Mouse (Mus musculus) activated CD4-positive, CD25-positive, alpha-beta regulatory T cell (primary cell): ENCODE measurements around the gene Olfr231. TPM values are rescaled to one million over a fixed set of nuclear protein-coding genes. Genes with fewer than 3 reads are reported as not detected.

Source experiments
- polyA plus RNA-seq, 2 experiments: library from polyadenylated mRNA; unstranded; fragments of 100-300 nt; shearing (Covaris generic); gene quantifications; one replicate each; pipeline ENCODE4 v1.2.1; 2017

Gene Olfr231
- not detected for polyA plus RNA-seq

DNA sequence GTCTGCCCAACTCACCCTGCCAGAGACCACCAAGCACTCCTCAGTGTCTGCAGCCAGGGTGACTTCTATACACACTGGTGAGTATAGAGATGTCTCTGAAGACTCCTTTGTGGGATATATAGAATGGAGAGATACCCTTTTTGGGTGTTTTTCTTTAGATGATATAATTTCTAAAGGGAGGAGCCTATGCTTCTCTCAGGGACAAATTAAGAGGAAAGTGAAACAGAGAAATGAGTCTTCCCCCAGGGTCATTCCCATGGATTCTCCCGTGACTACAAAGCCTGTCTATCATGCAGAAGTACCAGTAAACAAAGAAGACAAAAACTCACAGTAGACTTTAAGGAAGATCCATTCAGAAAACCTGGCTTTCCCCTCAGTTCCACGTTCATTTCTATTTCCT is at the start of gene Olfr231:
Gene Olfr231, minus strand, starts transcription at position 101 of the 400 bp plus-strand sequence.

GRCm38 (mm10) chr1:174155333-174155732 is 34.4 kb upstream of the Olfr231 start, which contains the start of gene Olfr420:
Olfr420 (plus strand) TSS chr1:174155633.

DNA sequence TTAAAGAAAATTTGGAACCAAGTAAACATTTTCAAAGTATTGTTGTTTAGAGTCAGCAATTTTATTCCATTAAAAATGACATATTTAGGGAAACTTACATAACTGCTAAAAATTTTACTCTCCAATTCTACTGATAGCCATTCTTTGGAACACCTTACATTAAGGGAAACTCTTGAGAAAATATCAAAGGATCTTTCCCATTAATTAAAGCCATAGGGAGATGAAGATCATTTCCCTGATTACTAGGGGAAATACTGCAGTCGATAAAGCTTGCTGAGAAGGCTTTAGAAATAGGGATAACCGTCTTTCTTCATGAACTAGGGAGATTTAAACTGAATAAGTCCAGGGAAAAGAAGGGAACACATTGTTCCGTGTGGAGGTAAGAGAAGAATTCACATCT is 10.3 kb upstream of the Olfr231 start, which contains the start of gene Olfr424:
Gene Olfr424, plus strand, starts transcription at position 301 of the 400 bp plus-strand sequence.

DNA sequence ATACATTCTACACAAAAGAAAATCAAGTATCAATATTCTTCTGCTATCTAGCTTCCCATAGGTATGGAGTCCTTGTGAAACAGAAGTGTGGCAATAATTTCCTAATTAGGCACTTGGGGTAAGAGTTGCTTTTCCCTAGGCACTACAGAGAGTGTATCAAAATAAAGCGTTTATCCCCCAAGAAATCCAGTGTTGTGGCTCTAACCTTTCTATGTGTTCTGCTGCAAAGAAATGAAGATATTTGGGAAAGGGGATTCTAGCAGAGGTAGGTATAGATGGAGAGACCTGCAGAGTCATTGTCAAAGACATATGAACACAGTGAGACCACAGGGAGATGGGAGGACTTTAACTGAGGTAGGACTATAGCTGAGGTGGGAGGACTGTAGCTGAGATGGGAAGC is 24.4 kb downstream of the Olfr231 start, which contains the start of gene Olfr427:
Gene Olfr427, plus strand, starts transcription at position 301 of the 400 bp plus-strand sequence.

GRCm38 (mm10) chr1:174084031-174084430 is 36.9 kb downstream of the Olfr231 start, which contains the start of gene Olfr429:
Olfr429 (plus strand) TSS chr1:174084331.

DNA sequence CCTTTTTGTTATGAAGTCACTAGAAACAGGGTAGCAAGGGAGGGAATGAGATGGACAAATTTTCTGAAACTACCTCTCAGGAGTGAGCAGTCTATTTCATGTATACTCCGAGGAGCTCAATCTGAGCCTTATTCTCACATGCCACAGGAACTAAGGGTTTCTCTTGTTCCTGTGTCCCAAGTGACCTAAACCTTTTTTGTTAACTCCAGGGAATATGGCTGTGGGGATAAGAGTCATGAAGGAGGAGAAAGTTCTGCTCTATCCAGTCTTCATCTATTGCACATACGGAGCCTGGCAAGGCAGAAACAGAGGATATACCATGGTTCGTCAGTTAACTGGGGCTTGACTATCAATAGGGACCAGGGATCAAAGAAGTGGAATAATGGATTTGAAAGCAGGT is 54.7 kb downstream of the Olfr231 start, which contains the start of gene Olfr430:
Gene Olfr430, plus strand, starts transcription at position 301 of the 400 bp plus-strand sequence.

Other genes with a start within 250 kb of the Olfr231 start
- gene Ifi211, start 208.1 kb downstream of the Olfr231 start, polyA plus RNA-seq, result 1 to 10 TPM; 5.8 to 5.9 TPM
- gene Mndal, start 178.7 kb downstream of the Olfr231 start, polyA plus RNA-seq, result 100 to 1,000 TPM; 368 to 518 TPM
- gene Ifi203, start 178.5 kb downstream of the Olfr231 start, polyA plus RNA-seq, result 100 to 1,000 TPM; 272 to 474 TPM
- gene Ifi202b, start 138.4 kb downstream of the Olfr231 start, polyA plus RNA-seq, result not detected
- gene Ifi205, start 89.4 kb downstream of the Olfr231 start, polyA plus RNA-seq, result under 1 TPM; 0.66 to 0.73 TPM
- gene Olfr433, start 80.5 kb downstream of the Olfr231 start, polyA plus RNA-seq, result not detected
- gene Olfr432, start 72.0 kb downstream of the Olfr231 start, polyA plus RNA-seq, result under 1 TPM in 1 of 2 experiments, not detected in 1; 0.43 TPM
- gene Olfr430, start 54.6 kb downstream of the Olfr231 start, polyA plus RNA-seq, result not detected
- not detected for gene Olfr429, start 36.8 kb downstream of the Olfr231 start, polyA plus RNA-seq
- gene Olfr427, start 24.3 kb downstream of the Olfr231 start, polyA plus RNA-seq, result under 1 TPM in 1 of 2 experiments, not detected in 1; 0.42 TPM
- gene Olfr424, start 10.4 kb upstream of the Olfr231 start, polyA plus RNA-seq, result not detected
- gene Olfr420, start 34.5 kb upstream of the Olfr231 start, polyA plus RNA-seq, result under 1 TPM in 1 of 2 experiments, not detected in 1; 0.16 TPM
- gene Spta1, start 51.6 kb upstream of the Olfr231 start, polyA plus RNA-seq, result under 1 TPM; 0.12 to 0.18 TPM
- not detected for gene Olfr419, start 130.9 kb upstream of the Olfr231 start, polyA plus RNA-seq
- gene Mptx1, start 209.4 kb upstream of the Olfr231 start, polyA plus RNA-seq, result under 1 TPM in 1 of 2 experiments, not detected in 1; 0.74 TPM
- gene Olfr417, start 244.0 kb upstream of the Olfr231 start, polyA plus RNA-seq, result not detected